Mouse (Mus musculus) CH12.LX (cell line): ENCODE results near the gene Rcan3. TPM values are rescaled to one million over a fixed set of nuclear protein-coding genes. Genes with fewer than 3 reads are reported as not detected.

ENCODE experiments used
- DNase-seq: peaks from one replicate; pipeline ENCODE4 v3.0.0-alpha.2; 2013; ENCODE audit errors: extremely low read depth
- H3K27ac ChIP-seq: 2 replicates; pipeline ENCODE4 v1.5.1; 2012; ENCODE audit warnings: low read depth, mild to moderate bottlenecking, control low read depth, moderate library complexity; ENCODE audit not compliant: insufficient read depth
- H3K27me3 ChIP-seq: replicated peaks from 2 replicates; pipeline ENCODE3; 2012; ENCODE audit warnings: inconsistent platforms
- H3K36me3 ChIP-seq, 2 experiments: replicated peaks in 1 of 2; 2 replicates each; pipeline versions ENCODE3 to v1.6.1; 2012; ENCODE audit warnings: inconsistent platforms in 1 of 2, low read length in 1 of 2, mild to moderate bottlenecking in 1 of 2, mixed read lengths in 1 of 2, moderate library complexity in 1 of 2; ENCODE audit not compliant: control insufficient read depth in 1 of 2, insufficient read depth in 1 of 2
- H3K4me1 ChIP-seq, 2 experiments: 2 replicates each; pipeline ENCODE4 v1.6.1; 2012; ENCODE audit warnings: inconsistent platforms in 1 of 2, moderate library complexity in 1 of 2; ENCODE audit not compliant: insufficient read depth in 2 of 2, control insufficient read depth in 1 of 2
- H3K4me2 ChIP-seq: 2 replicates; pipeline ENCODE4 v1.6.1; 2012; ENCODE audit warnings: low read depth, mild to moderate bottlenecking, control low read depth; ENCODE audit not compliant: poor library complexity, insufficient read depth, severe bottlenecking
- H3K4me3 ChIP-seq, 3 experiments: fragments of 150-350 bp in 1 of 3; sonication (generic) in 1 of 3; replicated peaks in 1 of 3; 2 replicates each; pipeline versions ENCODE3 to v1.5.1; 2011 to 2012; ENCODE audit warnings: low read depth in 2 of 3, low read length in 2 of 3, mild to moderate bottlenecking in 2 of 3, moderate library complexity in 2 of 3, control low read depth in 1 of 3, improper control_type of control experiment in 1 of 3, inconsistent platforms in 1 of 3, mixed read lengths in 1 of 3; ENCODE audit not compliant: poor library complexity in 1 of 3
- H3K79me2 ChIP-seq: replicated peaks from 2 replicates; pipeline ENCODE4 v1.6.1; 2012; ENCODE audit warnings: mild to moderate bottlenecking, moderate library complexity; ENCODE audit not compliant: control insufficient read depth, poor library complexity, insufficient read depth, severe bottlenecking; ENCODE audit errors: extremely low read depth
- H3K9ac ChIP-seq: 2 replicates; pipeline ENCODE4 v1.6.1; 2012; ENCODE audit warnings: low read depth, mild to moderate bottlenecking, control low read depth, moderate library complexity; ENCODE audit not compliant: insufficient read depth
- H3K9me3 ChIP-seq: replicated peaks from 2 replicates; pipeline ENCODE3; 2012; ENCODE audit warnings: low read length, inconsistent platforms, mixed read lengths
- BHLHE40 ChIP-seq: IDR thresholded peaks from 2 replicates; pipeline ENCODE4 v1.6.1; 2011; ENCODE audit warnings: mild to moderate bottlenecking, low read depth, low read length, improper control_type of control experiment
- CHD1 ChIP-seq: IDR thresholded peaks from 2 replicates; pipeline ENCODE4 v1.6.1; 2012; ENCODE audit warnings: low read depth, low read length, improper control_type of control experiment, inconsistent platforms
- CHD2 ChIP-seq: IDR thresholded peaks from 2 replicates; pipeline ENCODE4 v1.6.1; 2011; ENCODE audit warnings: low read length, improper control_type of control experiment
- CTCF ChIP-seq, 2 experiments: IDR thresholded peaks in 1 of 2; conservative IDR thresholded peaks in 1 of 2; 2 replicates each; pipeline ENCODE4 v1.5.1; 2011 to 2012; ENCODE audit warnings: low read depth in 2 of 2, low read length in 2 of 2, improper control_type of control experiment in 1 of 2, inconsistent platforms in 1 of 2, mild to moderate bottlenecking in 1 of 2, moderate library complexity in 1 of 2
- E2F4 ChIP-seq: IDR thresholded peaks from 2 replicates; pipeline ENCODE4 v1.6.1; 2011; ENCODE audit warnings: low read depth, low read length, improper control_type of control experiment; ENCODE audit not compliant: insufficient replicate concordance
- ELF1 ChIP-seq: IDR thresholded peaks from 2 replicates; pipeline ENCODE4 v1.6.1; 2014; ENCODE audit warnings: low read depth, mild to moderate bottlenecking, inconsistent platforms, low read length, improper control_type of control experiment
- EP300 ChIP-seq: IDR thresholded peaks from 2 replicates; pipeline ENCODE4 v1.6.1; 2011; ENCODE audit warnings: low read length, improper control_type of control experiment
- ETS1 ChIP-seq: conservative IDR thresholded peaks from 2 replicates; pipeline ENCODE4 v1.6.1; 2012; ENCODE audit warnings: low read depth, mild to moderate bottlenecking, inconsistent platforms, low read length, improper control_type of control experiment, moderate library complexity
- HCFC1 ChIP-seq: IDR thresholded peaks from 2 replicates; pipeline ENCODE4 v1.6.1; 2012; ENCODE audit warnings: low read depth, mild to moderate bottlenecking, inconsistent platforms, low read length, improper control_type of control experiment
- IRF4 ChIP-seq: IDR thresholded peaks from 2 replicates; pipeline ENCODE4 v1.6.1; 2014; ENCODE audit warnings: low read depth, mild to moderate bottlenecking, inconsistent platforms, low read length, improper control_type of control experiment
- JUN ChIP-seq: IDR thresholded peaks from 2 replicates; pipeline ENCODE4 v1.6.1; 2011; ENCODE audit warnings: low read depth, mild to moderate bottlenecking, low read length, improper control_type of control experiment, moderate library complexity; ENCODE audit not compliant: insufficient read depth
- JUND ChIP-seq: conservative IDR thresholded peaks from 2 replicates; pipeline ENCODE4 v1.6.1; 2011; ENCODE audit warnings: low read depth, low read length, improper control_type of control experiment
- KAT2A ChIP-seq: IDR thresholded peaks from 2 replicates; pipeline ENCODE4 v1.6.1; 2012; ENCODE audit warnings: low read length, improper control_type of control experiment, inconsistent platforms; ENCODE audit not compliant: insufficient replicate concordance
- MAFK ChIP-seq: IDR thresholded peaks from 2 replicates; pipeline ENCODE4 v1.6.1; 2011; ENCODE audit warnings: low read length, improper control_type of control experiment; ENCODE audit not compliant: insufficient replicate concordance
- MAX ChIP-seq: IDR thresholded peaks from 2 replicates; pipeline ENCODE4 v1.6.1; 2011; ENCODE audit warnings: low read length, improper control_type of control experiment
- MAZ ChIP-seq: IDR thresholded peaks from 2 replicates; pipeline ENCODE4 v1.6.1; 2012; ENCODE audit warnings: low read depth, mild to moderate bottlenecking, inconsistent platforms, low read length, improper control_type of control experiment, moderate library complexity
- MEF2A ChIP-seq: IDR thresholded peaks from 2 replicates; pipeline ENCODE4 v1.6.1; 2014; ENCODE audit warnings: low read depth, mild to moderate bottlenecking, inconsistent platforms, low read length, improper control_type of control experiment, borderline replicate concordance
- MXI1 ChIP-seq: IDR thresholded peaks from 2 replicates; pipeline ENCODE4 v1.6.1; 2011; ENCODE audit warnings: mild to moderate bottlenecking, low read depth, low read length, improper control_type of control experiment
- MYC ChIP-seq: IDR thresholded peaks from 2 replicates; pipeline ENCODE4 v1.6.1; 2011; ENCODE audit warnings: low read depth, mild to moderate bottlenecking, improper control_type of control experiment, low read length
- NELFE ChIP-seq: IDR thresholded peaks from 2 replicates; pipeline ENCODE4 v1.6.1; 2011; ENCODE audit warnings: low read depth, low read length, improper control_type of control experiment
- NRF1 ChIP-seq: IDR thresholded peaks from 2 replicates; pipeline ENCODE4 v1.6.1; 2014; ENCODE audit warnings: low read depth, mild to moderate bottlenecking, inconsistent platforms, low read length, improper control_type of control experiment, moderate library complexity
- POLR2A ChIP-seq: IDR thresholded peaks from 2 replicates; pipeline ENCODE4 v1.6.1; 2011; ENCODE audit warnings: low read depth, mild to moderate bottlenecking, improper control_type of control experiment, low read length
- POLR2AphosphoS2 ChIP-seq: IDR thresholded peaks from 2 replicates; pipeline ENCODE4 v1.6.1; 2011; ENCODE audit warnings: low read depth, low read length, improper control_type of control experiment
- RAD21 ChIP-seq: IDR thresholded peaks from 2 replicates; pipeline ENCODE4 v1.6.1; 2011; ENCODE audit warnings: low read depth, mild to moderate bottlenecking, low read length, improper control_type of control experiment, moderate library complexity
- RCOR1 ChIP-seq: conservative IDR thresholded peaks from 2 replicates; pipeline ENCODE4 v1.6.1; 2012; ENCODE audit warnings: low read depth, mild to moderate bottlenecking, inconsistent platforms, low read length, improper control_type of control experiment
- SIN3A ChIP-seq: IDR thresholded peaks from 2 replicates; pipeline ENCODE4 v1.6.1; 2012; ENCODE audit warnings: low read length, improper control_type of control experiment, inconsistent platforms
- SMC3 ChIP-seq: IDR thresholded peaks from 2 replicates; pipeline ENCODE4 v1.6.1; 2011; ENCODE audit warnings: low read depth, low read length, improper control_type of control experiment
- TBP ChIP-seq: conservative IDR thresholded peaks from 2 replicates; pipeline ENCODE4 v1.6.1; 2011; ENCODE audit warnings: low read depth, low read length, improper control_type of control experiment
- TCF12 ChIP-seq: IDR thresholded peaks from 2 replicates; pipeline ENCODE4 v1.6.1; 2014; ENCODE audit warnings: low read depth, mild to moderate bottlenecking, inconsistent platforms, low read length, improper control_type of control experiment
- UBTF ChIP-seq: IDR thresholded peaks from 2 replicates; pipeline ENCODE4 v1.6.1; 2012; ENCODE audit warnings: low read depth, mild to moderate bottlenecking, inconsistent platforms, low read length, improper control_type of control experiment, moderate library complexity
- USF1 ChIP-seq: IDR thresholded peaks from 2 replicates; pipeline ENCODE4 v1.6.1; 2014; ENCODE audit warnings: low read depth, mild to moderate bottlenecking, inconsistent platforms, low read length, improper control_type of control experiment
- ZC3H11A ChIP-seq: IDR thresholded peaks from 2 replicates; pipeline ENCODE4 v1.6.1; 2012; ENCODE audit warnings: low read depth, mild to moderate bottlenecking, inconsistent platforms, low read length, improper control_type of control experiment
- ZKSCAN1 ChIP-seq: IDR thresholded peaks from 2 replicates; pipeline ENCODE4 v1.6.1; 2012; ENCODE audit warnings: low read depth, inconsistent platforms, low read length, improper control_type of control experiment, borderline replicate concordance
- ZMIZ1 ChIP-seq: IDR thresholded peaks from 2 replicates; pipeline ENCODE4 v1.6.1; 2012; ENCODE audit warnings: low read depth, mild to moderate bottlenecking, inconsistent platforms, low read length, improper control_type of control experiment
- ZNF384 ChIP-seq: IDR thresholded peaks from 2 replicates; pipeline ENCODE4 v1.6.1; 2012; ENCODE audit warnings: low read depth, low read length, improper control_type of control experiment, inconsistent platforms
- dilution Hi-C: fragments of 300-500 bp; cut with MboI; formaldehyde crosslinking; loops from 2 replicates; pipeline ENCODE4 v1.14.3; 2020; ENCODE audit warnings: low sequenced_read_pairs; ENCODE audit not compliant: extremely low pct_unique_long_range_greater_than_20kb, extremely low pct_ligation_motif_present
- in situ Hi-C: fragments of 300-500 bp; cut with MboI; formaldehyde crosslinking; loops from 3 replicates; pipeline ENCODE4 v1.14.3; 2019; ENCODE audit warnings: low sequenced_read_pairs, low pct_ligation_motif_present, low pct_unique_long_range_greater_than_20kb, mixed read lengths
- polyA plus RNA-seq: library from polyadenylated mRNA; unstranded; fragments of >175 nt; gene quantifications from 2 replicates; pipeline ENCODE4 v1.2.1, GENCODE M21; 2012; ENCODE audit warnings: low read depth; ENCODE audit not compliant: insufficient read length
- total RNA-seq, 2 experiments: library from RNA; depleted of rRNA; stranded (reverse); fragments of 300-350 nt in 1 of 2; fragments of >200 nt in 1 of 2; gene quantifications; 2 replicates each; pipeline ENCODE4 v1.2.3; 2012 to 2014

Rcan3 gene
- total and polyA plus RNA-seq, 3 experiments, result 2.5 to 4.2 (median 3.0) TPM

DNA sequence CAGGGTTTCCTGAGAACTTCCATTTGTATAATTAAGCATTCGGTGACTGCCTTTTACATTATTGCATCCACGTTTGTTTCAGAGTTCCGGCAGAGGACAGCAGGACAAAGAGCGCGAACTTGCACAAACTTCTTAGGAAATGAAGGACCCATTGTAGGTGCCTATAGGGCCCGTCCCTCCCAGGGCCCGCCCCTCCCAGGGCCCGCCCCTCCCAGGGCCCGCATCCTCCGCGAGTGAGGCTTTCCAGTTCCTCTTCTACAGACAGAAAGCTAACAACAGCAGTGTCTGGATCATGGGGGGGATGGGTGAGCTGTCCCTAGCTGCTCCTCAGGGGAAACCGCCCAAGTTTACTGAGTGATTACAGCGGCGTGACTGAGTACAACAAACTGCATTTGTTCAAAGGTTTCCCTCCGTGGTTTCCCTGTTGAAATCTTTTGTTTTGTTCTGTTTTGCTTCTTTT lies 5.6 kb upstream of the Rcan3 start:
- H3K4me2 ChIP-seq, result peak overlapping the region; percentile 91
- peak overlapping the region; percentile 94 for H3K27ac ChIP-seq
- H3K4me1 ChIP-seq, result peaks cover 0 to 27% of the 10 kb centered on the region in 2 experiments; a peak in 2 of 4 replicates
- TF ChIP-seq MEF2A, result peak; percentile 77
- TF ChIP-seq MAFK, result peak; percentile 24; the same call in 1 of the 2 replicates
- peak; percentile 83 for TF ChIP-seq EP300
- no peak for TF ChIP-seq ZNF384
- TF ChIP-seq KAT2A, result no peak
- peak; percentile 67 for TF ChIP-seq ELF1
- TF ChIP-seq CTCF (conservative IDR thresholded peaks at IDR 0.05 in 1 of 2, IDR thresholded peaks at IDR 0.05 in 1 of 2; ENCODE audit: low read depth in 2 of 2, low read length in 2 of 2), result no peak
- peak; percentile 93 for TF ChIP-seq CHD2
- TF ChIP-seq RCOR1, result peak; percentile 64; the same call in 1 of the 2 replicates
- TF ChIP-seq HCFC1, result peak; percentile 65
- TF ChIP-seq ZC3H11A, result no peak
- peak; percentile 67 for TF ChIP-seq MYC
- peak; percentile 87 for TF ChIP-seq MAZ
- TF ChIP-seq IRF4, result peak; percentile 94
- peak; percentile 75; the same call in 1 of the 2 replicates for TF ChIP-seq E2F4
- no peak for TF ChIP-seq ZKSCAN1
- peak; percentile 67; the same call in 1 of the 2 replicates for TF ChIP-seq MAX
- peak; percentile 86 for TF ChIP-seq BHLHE40
- TF ChIP-seq ZMIZ1, result 0 out of 2 replicates have a peak, but pooled peaks have one; percentile 78
- 0 out of 2 replicates have a peak, but pooled peaks have one; percentile 76 for TF ChIP-seq CHD1
- TF ChIP-seq ETS1, result peak; percentile 74
- 0 out of 2 replicates have a peak, but pooled peaks have one; percentile 57 for TF ChIP-seq TBP
- peak; percentile 70; the same call in 1 of the 2 replicates for TF ChIP-seq SIN3A
- TF ChIP-seq RAD21, result no peak
- peak; percentile 72; the same call in 1 of the 2 replicates for TF ChIP-seq POLR2AphosphoS2
- no peak for TF ChIP-seq JUN
- TF ChIP-seq NRF1, result no peak
- peak; percentile 55 for TF ChIP-seq POLR2A
- no peak for TF ChIP-seq UBTF
- TF ChIP-seq TCF12, result peak; percentile 74; the same call in 1 of the 2 replicates
- TF ChIP-seq MXI1, result peak; percentile 64
- TF ChIP-seq JUND, result no peak
- no peak for TF ChIP-seq SMC3
- TF ChIP-seq NELFE, result peak; percentile 70
- no peak for TF ChIP-seq USF1
- H3K9me3 ChIP-seq, result no peaks in the 10 kb centered on the region
- in situ Hi-C loops, result no loop called here
- dilution Hi-C loops, result no loop called here
- H3K27me3 ChIP-seq, result no peaks in the 10 kb centered on the region
- no peak overlapping the region for H3K4me3 ChIP-seq
- H3K36me3 ChIP-seq, result no peaks in the 10 kb centered on the region
- no peaks in the 10 kb centered on the region for H3K79me2 ChIP-seq
- peak overlapping the region; percentile 73 for H3K9ac ChIP-seq
- DNase-seq, result peak; percentile 97
